Mouse (Mus musculus) cerebellum, adult 2 months (tissue): Measurements from ENCODE around the gene AC124108.1. TPM values are rescaled to one million over a fixed set of nuclear protein-coding genes. Genes with fewer than 3 reads are reported as not detected.

Source experiments
- DNase-seq, 2 experiments: peaks; one replicate each; pipeline ENCODE4 v3.0.0; 2021
- H3K27ac ChIP-seq: fragments of 200-500 bp; 2 replicates; pipeline ENCODE4 v1.5.1; 2012; ENCODE audit warnings: low read length, control low read depth, inconsistent platforms; ENCODE audit not compliant: insufficient read depth
- H3K27me3 ChIP-seq: fragments of 200-500 bp; 2 replicates; pipeline ENCODE4 v1.6.1; 2012; ENCODE audit warnings: inconsistent platforms, mild to moderate bottlenecking, low read length, moderate library complexity; ENCODE audit not compliant: control insufficient read depth, insufficient read depth
- H3K4me1 ChIP-seq: fragments of 200-500 bp; 2 replicates; pipeline ENCODE4 v1.6.1; 2011; ENCODE audit warnings: low read length; ENCODE audit not compliant: control insufficient read depth, insufficient read depth
- H3K4me3 ChIP-seq: fragments of 200-500 bp; replicated peaks from 2 replicates; pipeline ENCODE3; 2011; ENCODE audit warnings: mild to moderate bottlenecking, low read depth, low read length, control low read depth; ENCODE audit not compliant: insufficient read depth
- CTCF ChIP-seq: fragments of 200-500 bp; IDR thresholded peaks from 2 replicates; pipeline ENCODE4 v1.5.1; 2011; ENCODE audit warnings: low read depth, mild to moderate bottlenecking, control low read depth, low read length, moderate library complexity, borderline replicate concordance; ENCODE audit not compliant: insufficient read depth
- POLR2A ChIP-seq: fragments of 200-500 bp; IDR thresholded peaks from 2 replicates; pipeline ENCODE4 v1.6.1; 2011; ENCODE audit warnings: low read length, control low read depth, borderline replicate concordance; ENCODE audit not compliant: insufficient read depth
- WGBS: fragments of 180-500 bp; shearing (Covaris S2); methylation state at CpG from one replicate; pipeline ENCODE4 v1.1.7; 2018; 5-methylcytosine and 5-hydroxymethylcytosine counted together
- polyA plus RNA-seq: library from polyadenylated mRNA; depleted of rRNA; stranded (reverse); fragments of >200 nt; gene quantifications from 2 replicates; pipeline ENCODE4 v1.2.3, GENCODE M21; 2012

The AC124108.1 gene
- polyA plus RNA-seq, 1 experiment: 3.2 TPM

DNA sequence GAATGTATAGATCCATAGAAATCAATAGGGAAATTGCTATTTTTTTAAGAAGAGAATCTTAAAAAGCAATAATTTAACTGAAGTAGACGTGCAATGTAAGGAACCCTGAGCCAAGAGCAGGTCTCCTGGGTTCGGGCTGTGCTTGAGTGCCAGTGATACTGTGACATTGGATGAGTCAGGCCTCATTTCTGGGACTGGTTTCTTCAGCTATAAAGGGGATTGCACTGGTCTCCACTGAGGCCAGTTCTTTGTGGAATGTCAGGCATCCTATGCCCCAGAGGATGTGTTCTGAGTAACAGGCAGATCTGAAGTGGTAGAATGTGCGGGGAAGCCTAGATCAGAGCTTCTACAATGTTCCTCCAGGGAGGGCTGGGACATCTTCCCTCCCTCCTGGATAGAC is 15.6 kb downstream of the AC124108.1 start:
- peaks cover 29% of the 10 kb centered on the region for H3K4me1 ChIP-seq
- no peaks in the 10 kb centered on the region for H3K27me3 ChIP-seq
- DNase-seq: no peak
- 89% methylated on average over 3 of the region's 3 CpGs for WGBS
- TF ChIP-seq POLR2A (no peak), CTCF (no peak)
- no peak overlapping the region for H3K4me3 ChIP-seq
- 0 out of 2 replicates have a peak overlapping the region, but pooled peaks have one; percentile 4 for H3K27ac ChIP-seq

DNA sequence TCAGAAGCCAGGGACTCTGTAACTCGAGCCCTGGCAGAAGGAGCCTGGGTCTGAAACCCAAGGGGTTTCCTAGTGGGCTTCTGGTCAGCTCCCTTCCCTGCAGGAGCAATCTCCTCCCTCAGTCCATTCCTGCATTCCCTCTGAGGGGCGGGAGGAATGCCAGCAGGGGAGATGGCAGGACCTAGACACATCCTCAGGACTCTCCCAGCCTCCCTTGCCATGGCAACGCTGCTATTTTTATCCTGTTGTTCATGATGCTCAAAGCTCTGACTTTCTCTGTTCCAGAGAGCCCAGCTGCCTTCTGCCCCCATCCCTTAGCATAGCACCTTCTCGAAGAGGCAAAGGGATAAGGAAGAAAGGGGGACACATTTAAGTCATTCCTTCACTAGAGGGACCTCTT is 16.9 kb downstream of the AC124108.1 start:
- TF ChIP-seq POLR2A (no peak; the same call in 1 of the 2 replicates), CTCF (no peak)
- 5% methylated on average over 4 of the region's 4 CpGs for WGBS
- Histone ChIP-seq H3K27me3 (no peaks in the 10 kb centered on the region), H3K4me1 (peaks cover 35% of the 10 kb centered on the region), H3K27ac (peak overlapping the region; percentile 59), H3K4me3 (no peak overlapping the region)
- peak; percentile 71 to 85 for DNase-seq

DNA sequence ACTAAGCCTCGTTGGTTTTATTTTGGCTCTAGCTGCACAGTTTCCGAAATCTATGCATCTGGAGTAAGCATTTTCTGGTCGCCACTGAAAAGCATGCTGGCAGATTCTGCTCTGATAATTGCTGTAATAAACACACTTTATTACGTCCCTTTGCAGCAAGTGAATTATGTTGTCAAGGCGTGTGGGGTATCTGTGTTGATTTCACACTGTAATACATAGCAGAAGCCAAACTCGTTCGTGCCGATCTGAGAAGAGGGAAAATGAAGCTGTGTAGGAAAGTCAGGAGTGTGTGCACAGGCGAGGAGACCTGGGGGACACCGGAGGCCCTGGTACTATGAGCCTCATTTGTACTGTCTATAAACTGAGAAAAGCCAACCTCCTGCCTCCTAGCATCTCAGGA is 18.1 kb downstream of the AC124108.1 start:
- no peak overlapping the region for H3K27ac ChIP-seq
- TF ChIP-seq POLR2A (no peak), CTCF (no peak)
- H3K4me1 ChIP-seq: peaks cover 35% of the 10 kb centered on the region
- H3K4me3 ChIP-seq: no peak overlapping the region
- no peaks in the 10 kb centered on the region for H3K27me3 ChIP-seq
- DNase-seq: no peak
- WGBS: 81% methylated on average over 10 of the region's 10 CpGs

DNA sequence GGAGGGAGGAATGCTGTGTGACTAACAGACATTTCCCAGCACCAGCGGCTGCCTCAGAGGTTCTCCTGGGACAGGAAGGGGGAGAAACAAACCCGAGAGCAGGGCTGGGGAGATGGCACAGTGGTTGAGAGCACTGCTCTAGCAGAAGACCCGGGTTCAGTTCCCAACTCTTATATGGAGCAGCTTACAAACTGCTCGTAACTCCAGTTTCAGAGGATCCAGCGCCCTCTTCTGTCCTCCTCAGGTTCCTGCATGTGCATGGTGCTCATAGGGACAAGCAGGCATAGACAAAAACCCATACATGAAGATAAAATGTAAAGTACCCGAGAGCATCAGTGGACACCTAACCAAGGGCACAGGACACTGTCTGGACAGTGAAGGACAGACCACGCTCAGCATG is 19.7 kb downstream of the AC124108.1 start:
- 56% methylated on average over 7 of the region's 7 CpGs for WGBS
- Histone ChIP-seq H3K27ac (no peak overlapping the region), H3K4me1 (peaks cover 35% of the 10 kb centered on the region), H3K4me3 (no peak overlapping the region), H3K27me3 (no peaks in the 10 kb centered on the region)
- TF ChIP-seq CTCF: peak; percentile 59; the same call in 1 of the 2 replicates
- TF ChIP-seq POLR2A: no peak
- DNase-seq: peak in 1 of 2 experiments; percentile 46

DNA sequence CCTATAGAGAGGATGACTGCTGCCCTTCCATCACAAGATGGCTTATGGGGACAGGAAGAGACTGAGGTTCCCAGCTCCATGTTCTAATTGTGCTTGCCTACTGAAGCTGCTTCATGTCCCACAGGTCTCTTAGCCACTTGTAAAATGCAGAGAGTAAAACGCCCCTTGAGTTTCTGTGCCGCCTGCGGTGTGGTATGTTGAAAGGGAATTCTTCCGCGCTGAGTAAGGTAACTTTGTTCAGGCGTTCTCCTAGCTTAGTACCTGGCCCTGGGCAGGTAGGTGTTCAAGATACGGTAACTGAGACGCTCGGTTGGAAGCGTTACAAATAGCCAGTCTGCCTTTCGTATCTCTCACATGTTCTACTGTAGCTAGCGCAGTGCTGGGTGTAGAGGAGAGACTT is 20.4 kb downstream of the AC124108.1 start:
- Histone ChIP-seq H3K27me3 (no peaks in the 10 kb centered on the region), H3K27ac (no peak overlapping the region), H3K4me3 (no peak overlapping the region), H3K4me1 (peaks cover 35% of the 10 kb centered on the region)
- WGBS: 72% methylated on average over 12 of the region's 12 CpGs
- DNase-seq: no peak
- TF ChIP-seq CTCF (no peak), POLR2A (no peak)

DNA sequence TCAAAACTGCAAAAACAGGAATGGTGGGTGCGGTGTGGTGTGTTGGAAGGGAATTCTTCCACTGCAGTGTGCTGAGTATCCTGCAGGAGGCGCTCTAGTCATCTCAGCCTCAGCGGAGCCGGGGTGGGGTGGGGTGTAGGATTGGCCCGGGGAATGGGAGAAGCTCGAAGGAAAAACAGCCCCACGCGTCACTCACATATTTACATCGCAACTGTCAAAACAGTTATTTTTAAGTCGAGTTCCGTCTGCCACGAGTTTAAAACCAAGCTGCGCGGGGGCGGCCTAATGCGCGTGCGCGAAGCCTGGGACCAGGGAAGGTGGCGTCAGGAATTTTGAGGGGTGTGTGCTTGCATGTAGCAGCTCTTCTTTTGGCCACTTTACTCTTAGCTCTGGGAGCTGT is 21.0 kb downstream of the AC124108.1 start:
- Histone ChIP-seq H3K4me3 (peak overlapping the region; percentile 35), H3K27me3 (no peaks in the 10 kb centered on the region), H3K4me1 (peaks cover 34% of the 10 kb centered on the region), H3K27ac (no peak overlapping the region)
- 17% methylated on average over 20 of the region's 20 CpGs for WGBS
- DNase-seq: peak; percentile 42 to 62
- TF ChIP-seq CTCF: peak; percentile 72
- TF ChIP-seq POLR2A: no peak

DNA sequence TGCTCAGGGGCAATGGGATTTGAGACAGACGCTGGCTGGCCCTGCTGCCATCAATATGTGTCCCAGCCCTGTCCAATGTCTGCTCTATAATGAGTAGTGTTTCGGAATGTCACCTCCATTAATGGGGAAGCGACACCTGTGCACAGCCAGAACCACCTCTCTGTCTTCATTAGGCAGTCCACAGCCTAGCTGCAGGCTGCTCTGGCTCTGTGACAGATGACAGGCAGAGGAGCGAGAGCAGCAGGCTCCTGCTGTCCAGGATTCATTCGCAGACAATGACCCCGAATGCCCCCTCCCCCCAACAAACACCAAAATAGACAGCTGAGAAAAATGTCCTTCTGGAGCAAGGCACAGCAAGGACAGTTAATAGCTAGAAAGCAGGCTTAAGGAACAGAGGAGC is 21.8 kb downstream of the AC124108.1 start:
- DNase-seq: peak; percentile 34 to 59
- 24% methylated on average over 6 of the region's 6 CpGs for WGBS
- Histone ChIP-seq H3K27ac (no peak overlapping the region), H3K4me3 (no peak overlapping the region), H3K27me3 (no peaks in the 10 kb centered on the region), H3K4me1 (peaks cover 25% of the 10 kb centered on the region; the same call in 1 of the 2 replicates)
- no peak for TF ChIP-seq CTCF
- TF ChIP-seq POLR2A: no peak

DNA sequence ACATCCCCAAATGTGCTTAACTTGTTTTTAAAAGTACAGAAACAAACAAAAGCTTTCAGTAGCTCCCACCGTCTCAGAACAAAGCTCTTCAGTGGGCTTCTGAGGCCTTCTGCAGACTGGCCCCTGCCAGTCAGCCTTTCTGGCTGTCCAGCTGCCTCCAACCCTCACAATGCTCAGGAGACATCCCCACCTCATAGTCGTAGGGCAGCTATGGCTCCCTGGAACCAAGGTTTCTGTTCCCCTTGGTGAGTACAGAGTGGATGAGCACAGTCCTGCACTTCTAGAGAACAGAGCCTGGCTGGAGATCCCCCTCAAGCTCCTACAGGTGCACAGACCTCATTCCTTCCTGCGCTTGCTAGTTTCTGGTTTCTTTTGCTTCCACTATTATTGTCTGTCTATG is 25.0 kb downstream of the AC124108.1 start:
- H3K27me3 ChIP-seq: no peaks in the 10 kb centered on the region
- H3K4me1 ChIP-seq: peaks cover 15% of the 10 kb centered on the region; the same call in 1 of the 2 replicates
- WGBS: 81% methylated on average over 3 of the region's 3 CpGs
- no peak overlapping the region for H3K4me3 ChIP-seq
- DNase-seq: no peak
- TF ChIP-seq POLR2A (no peak), CTCF (no peak)
- H3K27ac ChIP-seq: no peak overlapping the region

DNA sequence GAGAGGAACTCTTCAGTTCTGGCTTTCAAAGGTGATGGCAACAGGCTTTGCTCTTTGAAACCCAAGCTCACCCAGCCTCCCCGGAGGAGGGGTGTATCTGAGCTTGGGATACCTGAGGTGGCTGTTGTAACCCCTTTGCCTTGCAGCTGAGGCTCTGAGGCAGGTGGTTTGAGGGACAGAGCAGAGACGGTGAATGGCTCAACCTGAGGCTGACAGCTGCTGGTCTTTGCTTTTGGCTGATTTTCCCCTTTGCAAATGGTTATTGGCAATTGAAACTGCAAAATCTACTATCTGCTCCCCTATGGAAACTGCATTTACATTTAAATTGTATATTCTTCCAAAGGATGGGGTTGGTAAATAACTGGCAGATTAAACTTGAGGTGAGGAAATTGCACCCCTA is 30.4 kb downstream of the AC124108.1 start:
- Histone ChIP-seq H3K27me3 (no peaks in the 10 kb centered on the region), H3K4me3 (no peak overlapping the region), H3K4me1 (no peaks in the 10 kb centered on the region), H3K27ac (no peak overlapping the region)
- 54% methylated on average over 2 of the region's 2 CpGs for WGBS
- no peak for DNase-seq
- TF ChIP-seq POLR2A (no peak), CTCF (no peak)
